Mouse (Mus musculus) gastrocnemius, postnatal 36 days (tissue): ENCODE measurements at regions not wholly inside any gene's neighbourhood (a gene's known extent, or its start where the extent isn't known, plus 50 kb on each side); places are given as distances from the start of the nearest gene placed in this dataset.

ENCODE experiments used
- DNase-seq, 2 experiments: peaks; one replicate each; pipeline ENCODE4 v3.0.0; 2022
- intact Hi-C: fragments of 180-260 bp; cut with DNase I; formaldehyde crosslinking; loops from one replicate; pipeline ENCODE4 v1.15.1; 2025

DNA sequence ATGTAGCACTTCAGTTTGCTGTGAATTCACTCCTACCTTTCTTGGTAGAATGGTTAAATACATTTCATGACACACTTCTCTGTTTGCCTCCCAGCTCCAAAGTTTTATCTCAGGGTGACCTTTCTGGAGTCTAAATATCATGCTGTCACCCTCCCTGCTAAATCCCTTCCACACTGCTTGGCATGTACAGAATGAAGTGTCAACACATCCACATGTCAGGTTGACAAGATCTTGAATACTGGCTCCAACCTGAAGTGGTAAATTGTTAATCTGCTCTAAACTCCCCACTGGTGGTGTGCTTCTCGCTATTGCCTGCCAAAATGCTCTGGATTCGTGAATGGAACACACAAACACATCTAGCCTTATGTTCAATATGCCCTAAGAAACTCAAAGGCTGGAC is 451.9 kb upstream of the Gm26657 start:
- no peak for DNase-seq

GRCm38 (mm10) chr4:56284490-56284889 is 455.4 kb upstream of the Gm26657 start:
- no peak for DNase-seq
- intact Hi-C loops, result no loop called here

More for the DNA sequence above, 451.9 kb upstream of the Gm26657 start:
- intact Hi-C loops, result no loop called here

DNA sequence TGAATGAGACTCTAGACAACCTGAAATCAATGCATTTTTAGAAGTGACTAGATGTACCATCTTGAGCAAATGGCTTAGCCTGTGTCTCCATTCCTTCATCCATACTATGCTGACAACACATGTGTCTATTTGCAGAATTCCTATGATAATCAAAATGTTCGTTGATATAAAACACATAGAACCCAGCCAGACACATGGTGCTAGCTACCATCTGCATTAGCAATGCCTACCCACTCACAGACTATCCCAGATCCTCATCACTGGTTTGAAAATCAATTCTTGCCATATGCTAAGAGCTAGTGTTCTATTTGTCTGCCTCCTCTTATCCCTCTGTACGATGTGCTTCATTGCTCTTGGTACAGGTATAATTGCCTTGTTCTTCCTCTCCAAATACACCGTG is 464.0 kb upstream of the Gm26657 start:
- intact Hi-C loops, result no loop called here
- no peak for DNase-seq

DNA sequence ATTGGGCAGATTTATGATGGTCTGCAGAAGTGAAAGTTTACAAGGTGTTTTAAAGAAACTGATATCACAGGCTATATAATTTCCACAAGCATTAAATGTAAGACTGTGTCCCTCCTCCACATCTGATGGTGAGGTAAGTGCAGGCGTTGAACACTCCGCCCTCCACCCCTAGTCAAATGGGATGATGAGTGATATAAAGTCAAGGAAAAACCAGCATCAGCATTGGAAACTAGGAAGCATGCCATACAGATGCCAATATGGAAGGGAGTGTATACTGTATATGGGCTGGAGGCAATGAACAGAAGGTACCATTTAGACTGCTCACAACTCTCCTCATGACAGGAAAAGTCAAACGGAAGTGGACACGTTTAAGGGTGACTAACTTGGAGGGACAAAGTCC is 468.5 kb upstream of the Gm26657 start:
- intact Hi-C loops, result no loop called here
- DNase-seq, result no peak

DNA sequence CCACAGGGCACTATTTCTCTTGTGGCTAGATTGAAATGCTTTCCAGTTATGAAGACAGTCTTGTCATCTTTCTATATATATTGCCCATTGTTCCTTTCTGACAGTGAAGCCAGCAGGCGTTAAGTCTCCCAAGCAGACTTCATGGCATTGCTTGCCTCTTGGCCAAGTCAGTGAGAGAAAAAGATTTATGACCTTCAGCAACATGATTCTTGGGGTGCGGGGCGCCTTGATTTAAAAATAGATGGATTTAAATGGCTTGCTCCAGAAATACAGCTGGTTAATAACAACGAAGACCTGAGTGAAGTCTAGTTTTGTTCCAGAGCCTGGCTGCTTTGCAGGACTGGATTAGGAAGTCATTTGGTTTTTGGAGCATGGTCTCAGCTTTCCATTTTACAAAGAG is 475.2 kb upstream of the Gm26657 start:
- intact Hi-C loops, result loop anchor here (5.0 kb wide), 1 partner anchor 58 kb away; no protein-coding TSS in a partner anchor
- peak in 1 of 2 experiments; percentile 9 for DNase-seq

GRCm38 (mm10) chr4:56263822-56264221 is 476.0 kb upstream of the Gm26657 start:
- no peak for DNase-seq
- intact Hi-C loops, result loop anchor here (5.0 kb wide), 1 partner anchor 58 kb away; no protein-coding TSS in a partner anchor

DNA sequence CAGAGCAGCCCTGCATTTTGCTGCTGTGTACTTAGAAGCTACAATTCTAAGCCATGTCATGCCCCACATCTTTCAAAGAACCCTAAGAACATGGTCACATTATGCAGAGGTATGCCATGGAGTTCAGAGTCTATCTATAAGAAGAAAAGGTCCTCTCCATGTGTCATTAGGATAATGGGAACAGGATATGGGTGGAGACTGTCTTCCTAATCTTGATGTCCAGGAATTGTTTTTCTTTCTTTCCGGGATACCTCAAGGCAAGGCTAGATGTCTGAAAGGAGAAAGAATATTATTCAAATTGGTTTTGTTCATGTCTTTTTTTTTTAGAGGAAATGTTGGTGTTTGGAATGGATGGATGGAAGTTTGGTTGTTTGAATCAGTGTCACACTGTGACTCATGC is 477.3 kb upstream of the Gm26657 start:
- DNase-seq, result no peak
- intact Hi-C loops, result loop anchor here (5.0 kb wide), 1 partner anchor 60 kb away; no protein-coding TSS in a partner anchor

DNA sequence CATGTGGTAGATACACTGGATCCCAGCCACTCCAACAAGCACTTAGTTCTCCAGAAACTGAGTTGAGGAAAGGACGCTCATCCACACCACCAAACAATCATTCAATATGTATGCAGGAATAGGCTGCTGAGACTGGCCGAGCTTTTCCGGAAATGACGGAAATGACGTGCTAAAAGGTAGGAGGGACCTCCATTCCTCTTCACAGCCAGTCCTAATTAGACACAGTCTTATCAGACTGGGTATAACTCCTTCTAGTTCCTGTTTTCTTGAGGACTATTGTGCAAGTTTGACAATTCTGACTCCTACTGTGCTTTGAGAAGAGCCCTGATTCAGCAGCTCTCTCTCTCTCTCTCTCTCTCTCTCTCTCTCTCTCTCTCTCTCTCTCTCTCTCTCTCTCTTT is 477.9 kb upstream of the Gm26657 start:
- DNase-seq, result no peak
- intact Hi-C loops, result loop anchor here (5.0 kb wide), 1 partner anchor 60 kb away; no protein-coding TSS in a partner anchor

GRCm38 (mm10) chr4:56252375-56252774 is 487.5 kb upstream of the Gm26657 start:
- intact Hi-C loops, result no loop called here
- DNase-seq, result no peak

GRCm38 (mm10) chr4:56251766-56252165 is 488.1 kb upstream of the Gm26657 start:
- DNase-seq, result no peak
- intact Hi-C loops, result no loop called here

GRCm38 (mm10) chr4:56250611-56251010 is 489.3 kb upstream of the Gm26657 start:
- no peak for DNase-seq
- intact Hi-C loops, result no loop called here

- intact Hi-C loops, result no loop called here
- DNase-seq, result no peak
Measured at GRCm38 (mm10) chr4:56243863-56244262, 496.0 kb upstream of the Gm26657 start.

DNA sequence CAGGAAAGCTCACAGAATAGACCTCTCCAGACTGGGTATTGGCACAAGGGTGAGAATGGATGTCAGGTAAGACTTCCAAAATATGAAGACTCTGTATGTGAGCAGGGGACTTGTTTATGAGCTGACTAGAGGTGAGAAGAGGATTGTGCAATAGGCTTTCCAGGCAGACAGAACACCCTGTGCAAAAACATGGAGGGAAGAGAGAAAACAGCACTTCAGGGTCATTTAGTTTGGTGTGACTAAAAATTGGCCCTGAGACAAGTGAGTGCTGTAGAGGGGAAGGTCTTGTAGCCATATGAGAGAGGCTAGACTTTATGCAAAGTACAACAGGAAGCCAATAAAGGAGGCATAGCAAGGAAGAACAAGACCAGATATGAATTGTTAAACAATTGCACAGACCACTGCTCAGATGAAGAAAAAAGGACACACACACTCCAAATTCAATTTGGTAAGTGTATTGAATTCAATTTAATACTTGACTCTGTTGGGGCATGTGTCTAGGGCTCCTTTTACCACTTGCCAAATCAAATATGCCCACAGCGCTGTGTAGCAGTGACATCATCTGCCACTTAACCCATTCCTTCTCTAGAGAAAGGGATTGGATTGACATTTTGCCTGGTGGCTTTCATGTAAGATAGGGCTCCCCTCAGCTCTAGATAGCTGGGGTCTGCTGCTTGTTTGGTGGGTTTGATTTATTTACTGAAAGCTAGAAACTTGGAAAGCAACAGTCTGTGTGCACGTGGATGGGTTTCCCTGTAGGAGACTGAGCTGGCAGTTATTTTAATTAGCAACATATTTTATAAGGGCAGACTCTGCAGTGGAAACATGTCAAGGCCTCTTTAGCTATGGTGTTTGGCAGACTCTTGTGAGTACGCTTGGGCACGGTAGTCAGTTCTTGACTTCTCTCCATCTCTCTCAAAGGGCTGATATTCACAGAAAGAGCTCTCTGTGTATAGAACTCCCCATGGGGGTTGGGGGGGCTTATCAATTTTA is 501.1 kb upstream of the Gm26657 start:
- intact Hi-C loops, result no loop called here
- no peak for DNase-seq

DNA sequence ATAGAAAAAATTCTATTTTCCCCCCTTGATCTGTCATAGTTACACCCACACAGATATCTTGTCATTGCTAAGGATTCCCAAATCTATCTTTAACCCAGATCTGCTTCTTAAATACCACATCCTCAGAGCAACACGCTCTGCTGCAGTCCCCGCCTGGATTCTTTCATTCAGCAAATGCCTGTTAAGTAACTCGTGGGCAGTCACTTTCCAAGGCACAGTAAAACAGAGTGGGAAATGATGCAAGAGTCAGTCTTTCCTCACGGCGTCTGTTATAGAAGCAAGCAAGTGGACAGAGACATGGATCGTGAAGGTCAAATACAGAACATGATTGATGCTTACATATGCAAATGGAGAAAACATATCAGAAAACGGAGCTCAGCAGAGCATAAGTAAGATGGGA is 508.5 kb upstream of the Gm26657 start:
- intact Hi-C loops, result no loop called here
- DNase-seq, result no peak

DNA sequence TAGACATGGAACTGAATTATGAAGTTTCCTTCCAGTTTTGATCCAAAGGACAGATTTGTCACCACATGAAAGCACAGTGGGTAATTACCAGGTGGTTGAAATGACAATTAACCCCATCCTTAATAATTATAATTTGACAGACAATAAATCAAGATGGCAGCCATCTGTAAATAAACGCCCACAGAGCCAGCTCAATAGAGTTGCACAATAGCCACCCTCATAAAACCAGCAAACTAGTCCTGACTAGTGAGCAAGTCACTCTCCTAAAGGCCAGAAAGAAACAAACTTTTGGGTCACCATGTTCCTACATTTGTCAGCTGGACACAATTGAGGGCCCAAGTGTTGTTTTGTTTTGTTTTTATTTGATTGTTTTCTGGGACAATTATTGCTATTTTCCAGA is 509.4 kb upstream of the Gm26657 start:
- DNase-seq, result no peak

DNA sequence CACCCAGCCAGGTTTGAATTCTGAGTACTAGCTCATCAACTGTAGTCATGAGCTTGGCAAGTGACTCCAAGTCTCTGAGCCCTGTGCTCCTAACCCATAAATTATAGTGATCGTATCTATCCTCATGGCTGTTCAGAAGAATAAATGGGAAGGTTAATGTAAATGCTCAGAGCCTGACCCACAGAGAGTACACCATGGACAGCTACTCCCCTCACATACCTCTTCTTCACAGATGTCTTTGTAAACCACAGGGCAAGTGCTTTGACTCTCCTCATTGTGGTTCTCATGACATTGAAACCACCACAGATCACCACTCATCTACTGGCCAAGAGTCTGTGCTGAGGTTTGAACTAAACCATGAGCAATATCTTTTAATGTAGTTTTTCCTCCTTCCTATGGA is 513.4 kb upstream of the Gm26657 start:
- DNase-seq, result no peak
- intact Hi-C loops, result loop anchor here (10.0 kb wide), 1 partner anchor 268 kb away; no protein-coding TSS in a partner anchor

More for the DNA sequence above, 509.4 kb upstream of the Gm26657 start:
- intact Hi-C loops, result no loop called here

- intact Hi-C loops, result loop anchor here (5.0 to 10.0 kb wide), 3 partner anchors 270 to 707 kb away; partner anchors contain the start of gene Klf4
- DNase-seq, result peak; percentile 15 to 17
Measured at GRCm38 (mm10) chr4:56224542-56224941, 515.3 kb upstream of the Gm26657 start.

- intact Hi-C loops, result loop anchor here (5.0 to 10.0 kb wide), 3 partner anchors 273 to 705 kb away; partner anchors contain the start of gene Klf4
Measured at GRCm38 (mm10) chr4:56222023-56222776, 517.7 kb upstream of the Gm26657 start.

GRCm38 (mm10) chr4:56220531-56220930 is 519.3 kb upstream of the Gm26657 start:
- intact Hi-C loops, result loop anchor here (5.0 to 10.0 kb wide), 3 partner anchors 274 to 703 kb away; partner anchors contain the start of gene Klf4
- no peak for DNase-seq

More at GRCm38 (mm10) chr4:56222023-56222776, 517.7 kb upstream of the Gm26657 start:
- DNase-seq, result peak; percentile 57 to 58

DNA sequence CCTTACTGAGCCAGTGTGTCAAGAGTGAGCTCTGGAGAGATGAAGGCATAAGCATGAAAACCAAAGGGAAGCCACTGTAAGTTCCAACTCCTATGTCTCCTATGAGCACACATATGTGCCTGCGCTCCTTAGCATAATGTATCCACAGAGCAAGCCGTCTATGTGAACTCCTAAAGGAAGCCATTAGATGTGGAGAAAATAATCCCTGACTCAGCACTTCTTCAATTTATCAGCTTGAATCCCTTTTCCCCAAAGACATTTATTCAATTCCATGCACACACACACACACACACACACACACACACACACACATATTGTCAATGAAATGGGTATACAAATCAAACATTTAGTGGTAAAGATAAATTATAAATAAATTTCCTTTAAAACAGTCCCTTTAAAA is 530.4 kb upstream of the Gm26657 start:
- intact Hi-C loops, result no loop called here
- no peak for DNase-seq

DNA sequence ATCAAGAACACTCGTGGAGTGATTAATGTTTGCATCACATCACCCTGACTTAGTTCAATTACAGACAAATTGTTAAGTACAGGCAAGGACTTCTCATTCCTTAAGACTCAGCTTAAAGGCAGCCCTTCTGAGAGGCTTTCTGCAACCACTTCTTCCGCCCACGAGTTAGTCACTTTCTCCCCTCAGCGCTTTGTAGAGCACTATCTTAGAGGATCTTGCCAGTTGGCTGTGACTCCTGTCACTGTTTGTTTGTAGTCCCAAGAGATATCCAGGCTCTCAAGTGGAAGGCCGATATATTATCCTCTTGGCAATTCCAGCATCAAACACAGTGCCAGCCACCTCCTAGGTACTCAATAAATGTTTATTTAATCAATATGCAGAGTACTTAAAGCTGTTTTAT is 532.1 kb upstream of the Gm26657 start:
- no peak for DNase-seq
- intact Hi-C loops, result no loop called here
